Mouse (Mus musculus) cortical plate, adult 2 months (tissue): ENCODE data around the gene Exoc8. TPM values are rescaled to one million over a fixed set of nuclear protein-coding genes. Genes with fewer than 3 reads are reported as not detected.

Source experiments
- H3K27ac ChIP-seq: fragments of 200-500 bp; 2 replicates; pipeline ENCODE4 v1.5.1; 2012; ENCODE audit warnings: low read length, control low read depth, inconsistent platforms; ENCODE audit not compliant: insufficient read depth
- H3K4me1 ChIP-seq: fragments of 200-500 bp; 2 replicates; pipeline ENCODE4 v1.6.1; 2011; ENCODE audit warnings: low read length; ENCODE audit not compliant: control insufficient read depth, insufficient read depth
- H3K4me3 ChIP-seq: fragments of 200-500 bp; 2 replicates; pipeline ENCODE4 v1.5.1; 2011; ENCODE audit warnings: mild to moderate bottlenecking, low read length, control low read depth; ENCODE audit not compliant: insufficient read depth
- CTCF ChIP-seq: fragments of 200-500 bp; IDR thresholded peaks from 2 replicates; pipeline ENCODE4 v1.5.1; 2011; ENCODE audit warnings: mild to moderate bottlenecking, control low read depth, low read length; ENCODE audit not compliant: insufficient read depth; ENCODE audit errors: extremely low read depth
- POLR2A ChIP-seq: fragments of 200-500 bp; IDR thresholded peaks from 2 replicates; pipeline ENCODE4 v1.6.1; 2011; ENCODE audit warnings: mild to moderate bottlenecking, low read length, control low read depth; ENCODE audit not compliant: insufficient read depth; ENCODE audit errors: extremely low read depth
- polyA plus RNA-seq: library from polyadenylated mRNA; depleted of rRNA; stranded (reverse); fragments of >200 nt; gene quantifications from 2 replicates; pipeline ENCODE4 v1.2.3, GENCODE M21; 2012; rRNA removed

Gene Exoc8
- polyA plus RNA-seq, result 14.6 and 16.3 TPM in 2 replicates

DNA sequence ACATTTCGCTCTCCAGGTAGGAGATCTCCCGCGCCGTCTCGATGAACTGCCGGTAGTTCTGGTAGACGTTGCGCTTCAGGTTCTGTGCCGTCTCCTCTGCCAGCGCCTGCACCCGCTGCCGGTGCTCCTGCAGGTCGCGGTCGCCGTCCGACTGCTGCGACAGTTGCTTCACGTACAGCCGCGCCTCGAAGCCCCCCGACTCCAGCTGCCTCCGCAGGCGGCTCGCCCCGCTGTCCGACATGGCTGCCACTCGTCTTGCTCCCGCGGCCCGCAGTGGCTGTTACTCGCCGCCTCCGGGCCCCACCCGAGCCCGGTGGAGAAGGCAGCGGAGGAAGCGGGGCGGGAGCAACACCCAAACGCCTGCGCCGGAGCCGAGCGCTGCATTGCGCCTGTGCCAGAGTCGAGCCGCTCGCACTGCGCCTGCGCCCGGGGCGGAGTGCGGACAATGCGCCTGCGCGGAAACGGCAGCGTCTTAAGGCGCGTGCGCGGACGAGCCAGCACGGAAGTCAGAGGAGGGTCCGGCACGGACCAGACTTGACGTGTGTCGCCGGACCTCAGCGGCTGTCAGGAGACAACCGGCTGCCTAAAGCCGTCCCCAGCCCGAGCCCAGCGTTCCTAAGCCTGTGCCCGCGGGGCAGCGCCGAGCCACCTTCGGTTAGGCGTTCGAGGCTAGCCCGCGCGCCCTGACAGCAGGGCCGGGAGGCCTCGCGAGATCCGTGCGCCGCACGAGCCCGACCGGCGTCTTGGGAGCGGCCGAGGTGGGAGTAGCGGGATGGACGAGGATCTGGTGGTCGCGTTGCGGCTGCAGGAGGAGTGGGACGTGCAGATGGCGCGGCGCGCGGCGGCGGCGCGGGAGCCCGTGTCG, at the start of gene Exoc8, which contains the start of gene Sprtn:
TSS of gene Exoc8 (minus strand) at position 320 of the 865 bp plus-strand sequence.
TSS of gene Sprtn (plus strand) at position 501 of the 865 bp plus-strand sequence.
- Histone ChIP-seq H3K27ac (peak within 1 kb of the TSS; percentile 67), H3K4me3 (peak within 1 kb of the TSS; percentile 92), H3K4me1 (peaks cover 12% of the 10 kb centered on the region)
- TF ChIP-seq POLR2A, result peak; percentile 89
- TF ChIP-seq CTCF, result no peak

DNA sequence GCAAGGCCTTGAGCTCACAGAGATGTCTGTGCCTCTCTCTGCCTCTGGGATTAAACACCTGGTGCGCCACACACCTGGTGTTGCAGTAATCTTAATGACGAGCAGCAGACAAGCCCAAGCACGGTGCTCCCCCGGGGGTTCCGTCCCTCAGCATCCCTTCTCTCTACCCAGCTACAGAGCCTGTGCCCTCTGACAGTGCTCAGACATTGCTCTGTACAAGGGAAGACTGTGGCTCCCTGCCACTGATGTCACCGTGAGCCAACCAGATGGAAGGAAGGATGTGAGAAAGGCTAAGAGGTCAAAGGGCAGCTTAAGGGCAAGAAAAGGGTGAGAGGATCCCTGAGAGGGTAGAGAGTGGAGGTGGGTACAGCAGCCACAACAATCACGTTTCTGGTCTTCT, 46.9 kb upstream of the Exoc8 start:
- TF ChIP-seq CTCF, result no peak
- no peak for TF ChIP-seq POLR2A
- Histone ChIP-seq H3K4me3 (no peak overlapping the region), H3K4me1 (peaks cover 6% of the 10 kb centered on the region), H3K27ac (no peak overlapping the region)

DNA sequence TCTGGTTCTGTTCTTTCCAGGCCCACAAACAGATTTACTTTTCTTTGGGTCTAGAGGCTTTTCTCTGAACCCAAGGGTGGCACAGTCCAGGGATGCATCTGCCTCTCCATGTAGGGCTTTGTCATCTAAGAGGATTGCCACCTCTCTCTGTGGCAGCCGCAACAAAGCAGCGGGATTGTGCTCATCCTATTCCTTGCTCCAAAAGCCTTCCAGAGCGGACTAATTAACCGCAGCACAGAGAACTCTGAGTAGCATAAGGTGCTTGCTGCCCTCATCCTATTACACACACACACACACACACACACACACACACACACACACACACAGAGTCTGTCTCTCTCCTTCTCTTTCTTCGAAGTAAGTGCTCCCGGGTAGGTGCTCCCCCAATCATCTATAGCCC, 46.3 kb upstream of the Exoc8 start:
- Histone ChIP-seq H3K27ac (no peak overlapping the region), H3K4me3 (no peak overlapping the region), H3K4me1 (peaks cover 6% of the 10 kb centered on the region)
- TF ChIP-seq POLR2A (no peak), CTCF (no peak)

DNA sequence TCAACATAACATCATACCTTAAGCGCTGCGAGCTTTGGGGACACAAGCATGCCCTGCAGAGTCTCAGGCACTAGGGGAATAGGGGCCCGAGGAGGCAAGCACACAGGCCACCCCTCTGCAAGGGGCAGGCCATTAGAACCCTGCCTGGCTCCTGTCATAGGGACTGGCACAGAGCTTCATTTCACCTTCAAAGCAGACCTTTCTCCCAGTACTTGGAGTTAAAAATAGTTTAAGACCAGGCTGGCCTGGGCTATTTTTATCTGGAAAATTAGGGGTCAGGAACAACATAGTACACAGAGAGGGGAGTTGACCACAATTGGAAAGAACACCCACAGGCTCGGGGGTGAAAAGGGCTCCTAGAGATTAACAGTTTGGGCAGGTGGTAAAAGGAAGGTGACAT, 39.8 kb upstream of the Exoc8 start:
- TF ChIP-seq POLR2A (no peak), CTCF (no peak)
- no peak overlapping the region for H3K27ac ChIP-seq
- peaks cover 2% of the 10 kb centered on the region; the same call in 1 of the 2 replicates for H3K4me1 ChIP-seq
- H3K4me3 ChIP-seq, result no peak overlapping the region

DNA sequence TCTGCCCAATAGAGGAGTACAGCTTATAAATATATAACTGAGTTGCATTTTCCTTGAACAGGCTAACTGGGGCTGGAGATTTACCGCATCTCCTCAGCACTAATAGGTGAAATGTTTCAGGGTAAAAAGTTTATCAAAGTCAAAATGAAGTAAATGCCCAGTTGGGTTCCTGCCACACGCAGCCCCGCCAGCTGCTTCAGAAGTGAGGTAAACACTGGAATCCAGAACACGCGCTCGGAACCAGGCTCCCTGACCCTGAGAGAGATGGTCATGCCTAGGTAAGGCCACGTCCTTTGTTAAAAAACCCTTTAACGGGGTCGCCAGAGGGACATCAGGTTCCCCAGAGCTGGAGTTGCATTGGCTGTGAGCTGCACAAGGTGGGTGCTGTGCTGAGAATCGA, 39.2 kb upstream of the Exoc8 start:
- Histone ChIP-seq H3K27ac (no peak overlapping the region), H3K4me1 (peaks cover 1% of the 10 kb centered on the region; the same call in 1 of the 2 replicates), H3K4me3 (no peak overlapping the region)
- no peak for TF ChIP-seq CTCF
- no peak for TF ChIP-seq POLR2A

DNA sequence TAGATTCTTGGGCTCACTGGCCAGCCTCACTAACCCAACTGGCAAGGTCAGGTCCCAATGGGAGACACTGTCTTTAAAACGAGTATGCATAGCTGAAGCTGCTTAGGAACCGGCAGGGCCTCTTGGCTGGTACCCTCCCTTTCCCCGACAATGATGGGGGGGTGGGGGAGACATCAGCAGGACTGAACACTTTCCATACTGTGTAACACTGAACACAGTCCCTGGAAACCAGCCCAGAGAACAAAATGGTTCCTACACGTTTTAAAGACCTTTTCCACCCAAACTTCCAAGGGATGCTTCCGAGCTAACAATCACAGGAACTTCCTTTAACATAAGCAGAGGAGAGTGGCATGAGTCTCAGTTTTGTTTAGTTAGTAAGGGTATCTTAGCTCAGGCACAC, 37.6 kb upstream of the Exoc8 start:
- Histone ChIP-seq H3K27ac (no peak overlapping the region), H3K4me3 (no peak overlapping the region), H3K4me1 (peaks cover 5% of the 10 kb centered on the region)
- TF ChIP-seq POLR2A (no peak), CTCF (no peak)

DNA sequence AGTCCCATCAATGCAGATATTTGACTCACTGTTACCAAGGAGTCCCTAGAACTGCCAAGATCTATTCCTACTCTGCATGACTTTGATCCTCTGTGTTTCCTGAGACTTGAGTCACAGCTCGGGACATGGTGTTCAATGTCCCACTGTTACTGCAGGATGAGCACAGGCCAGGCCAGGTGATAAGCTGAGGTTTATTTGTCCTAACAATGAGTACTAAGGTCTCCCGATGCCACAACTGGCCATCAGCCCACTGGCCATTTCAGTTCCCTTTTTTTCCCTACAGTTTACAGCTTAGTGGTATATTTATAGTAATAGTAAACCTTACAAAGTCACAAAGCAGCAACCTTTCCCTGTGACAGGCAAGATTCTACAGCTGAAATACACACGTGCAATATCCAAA, 34.9 kb upstream of the Exoc8 start:
- no peak for TF ChIP-seq CTCF
- TF ChIP-seq POLR2A, result no peak
- Histone ChIP-seq H3K4me3 (no peak overlapping the region), H3K4me1 (peaks cover 13% of the 10 kb centered on the region), H3K27ac (no peak overlapping the region)

DNA sequence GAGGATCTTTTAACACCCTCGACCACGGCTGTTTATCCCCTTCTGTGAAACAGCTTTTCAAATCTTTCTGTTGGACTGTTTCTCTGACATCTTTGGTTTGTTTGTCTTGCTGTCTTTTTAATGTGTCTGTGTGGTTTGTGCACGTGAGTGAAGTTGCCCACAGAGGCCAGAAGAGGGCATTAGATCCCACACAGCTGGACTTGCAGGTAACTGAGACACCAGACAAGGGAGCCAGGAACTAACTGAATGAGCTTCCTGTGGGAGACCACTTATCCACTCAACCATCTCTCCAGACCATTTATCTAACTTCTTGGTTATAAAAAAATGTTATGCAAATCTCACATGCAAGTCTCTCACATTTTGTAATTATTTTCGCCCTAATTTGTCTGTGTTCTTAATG, 33.1 kb upstream of the Exoc8 start:
- peaks cover 20% of the 10 kb centered on the region for H3K4me1 ChIP-seq
- TF ChIP-seq POLR2A (no peak), CTCF (no peak)
- H3K27ac ChIP-seq, result no peak overlapping the region
- H3K4me3 ChIP-seq, result no peak overlapping the region

DNA sequence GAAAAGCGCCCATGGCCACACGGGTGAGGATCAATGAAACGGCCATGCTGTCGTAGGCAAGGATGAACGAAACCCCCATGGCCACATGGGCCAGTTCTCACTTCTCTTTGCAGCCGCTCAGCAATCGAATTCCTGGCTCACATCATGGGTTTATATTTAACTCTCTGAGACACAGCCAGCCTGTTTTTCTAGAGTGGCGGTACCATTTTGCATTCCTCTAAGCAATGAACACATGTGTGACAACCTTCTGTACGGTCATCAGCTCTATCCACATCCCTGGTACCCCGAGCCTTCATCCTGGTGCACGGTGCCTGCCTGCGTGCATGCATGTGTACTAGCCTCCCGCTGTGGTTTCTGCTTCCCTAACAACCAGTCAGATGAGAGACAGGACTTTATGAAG, 32.6 kb upstream of the Exoc8 start:
- Histone ChIP-seq H3K4me1 (peaks cover 22% of the 10 kb centered on the region), H3K4me3 (no peak overlapping the region), H3K27ac (no peak overlapping the region)
- TF ChIP-seq POLR2A (no peak), CTCF (no peak)

DNA sequence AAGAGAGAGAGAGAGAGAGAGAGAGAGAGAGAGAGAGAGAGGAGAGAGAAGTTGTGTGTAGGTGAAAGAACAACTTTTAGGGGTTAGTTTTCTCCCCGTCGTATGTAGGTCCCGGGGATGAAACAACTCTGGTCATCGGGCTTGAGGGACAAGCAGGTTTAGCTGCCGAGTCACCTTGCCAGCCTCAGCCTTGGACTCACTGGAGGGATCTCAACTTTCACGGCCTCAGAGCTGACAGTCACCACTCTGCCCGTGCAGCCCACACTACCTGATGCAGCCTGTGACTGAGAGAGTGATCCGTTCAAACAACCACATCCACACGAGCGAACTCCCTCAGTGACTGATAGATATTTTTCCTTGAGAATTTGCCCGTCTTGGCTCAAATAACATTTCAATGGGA, 31.5 kb upstream of the Exoc8 start:
- Histone ChIP-seq H3K4me3 (no peak overlapping the region), H3K4me1 (peaks cover 24% of the 10 kb centered on the region), H3K27ac (no peak overlapping the region)
- TF ChIP-seq CTCF (no peak), POLR2A (no peak)

DNA sequence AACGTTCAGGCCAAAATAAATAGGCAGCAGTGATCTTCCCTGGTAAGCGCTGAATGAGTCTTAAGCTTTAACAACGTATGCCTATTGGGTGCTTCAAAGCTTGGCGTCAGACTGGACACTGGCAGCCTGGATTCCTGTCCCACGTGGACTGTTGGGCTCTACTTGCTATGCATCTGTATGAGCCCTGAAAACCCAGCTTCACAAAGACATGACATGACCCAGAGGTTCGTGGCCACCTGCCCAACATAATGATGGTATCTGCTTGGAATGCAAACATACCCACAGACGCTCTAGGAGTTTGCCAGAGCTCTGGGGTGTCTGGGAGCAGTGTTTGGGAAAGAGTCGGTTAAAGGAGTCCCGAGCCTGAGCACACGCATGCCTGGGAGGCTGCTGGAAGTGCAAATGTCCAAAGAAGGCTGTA, 28.9 kb upstream of the Exoc8 start:
- Histone ChIP-seq H3K4me3 (no peak overlapping the region), H3K27ac (no peak overlapping the region), H3K4me1 (peaks cover 28% of the 10 kb centered on the region)
- TF ChIP-seq CTCF, result no peak
- no peak for TF ChIP-seq POLR2A
